Mouse (Mus musculus) C2C12 (cell line): ENCODE data around the gene Nol3.

ENCODE experiments used
- CTCF ChIP-seq: IDR thresholded peaks from one replicate; pipeline ENCODE4 v1.5.1; 2011; ENCODE audit not compliant: control insufficient read depth, insufficient read depth, insufficient read length
- MYOD1 ChIP-seq: IDR thresholded peaks from one replicate; pipeline ENCODE4 v1.6.1; 2011; ENCODE audit warnings: low read depth; ENCODE audit not compliant: control insufficient read depth, insufficient read length

DNA sequence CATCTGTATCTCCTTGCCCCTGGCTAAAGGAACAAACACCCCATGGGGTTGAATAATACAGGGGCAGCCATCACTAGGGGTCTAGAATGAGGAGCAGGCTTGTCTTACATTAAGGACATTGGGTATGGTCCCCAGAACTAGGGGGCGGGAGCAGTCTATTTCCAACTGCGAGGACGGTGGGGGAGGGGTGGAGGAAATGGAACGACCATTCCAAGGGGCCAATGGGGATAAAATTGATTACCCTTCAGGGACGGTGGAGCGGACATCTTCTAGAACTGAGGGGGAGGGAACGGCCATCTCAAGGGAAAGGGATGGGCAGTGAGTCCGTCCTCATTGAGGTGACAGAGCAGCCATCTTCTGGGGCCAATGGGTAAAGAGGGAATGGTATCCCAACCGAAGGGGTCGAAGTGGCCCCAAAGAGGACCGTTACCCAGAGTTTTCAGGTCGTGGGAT lies 49.7 kb downstream of the Nol3 start:
- TF ChIP-seq CTCF (no peak), MYOD1 (no peak)
